Mouse (Mus musculus) lung, postnatal 36 days (tissue): Measurements from ENCODE around the gene Crip3.

Experiments
- DNase-seq: peaks from one replicate; pipeline ENCODE4 v3.0.0; 2022; ENCODE audit warnings: mixed read lengths

Gene Crip3

DNA sequence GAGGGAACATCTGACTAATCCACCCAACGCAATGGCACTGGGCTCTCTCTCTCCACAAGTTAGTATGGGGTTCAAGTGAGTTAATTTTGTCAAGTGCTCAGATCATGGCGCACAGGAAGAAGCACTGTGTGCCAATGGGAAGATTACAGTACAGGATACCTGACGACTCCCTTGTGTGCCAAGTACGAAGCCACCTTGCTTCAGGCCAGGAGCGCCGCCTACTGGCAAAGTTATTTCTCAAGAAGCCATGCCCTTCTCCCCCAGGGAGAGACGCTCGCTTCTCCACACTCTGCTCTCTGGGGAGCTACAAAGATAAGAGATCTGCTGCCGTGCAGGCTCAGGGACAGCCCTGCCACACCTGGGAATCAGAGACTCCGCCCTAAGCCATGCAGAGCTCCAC is 29.1 kb downstream of the Crip3 start:
- DNase-seq, result peak; percentile 69

DNA sequence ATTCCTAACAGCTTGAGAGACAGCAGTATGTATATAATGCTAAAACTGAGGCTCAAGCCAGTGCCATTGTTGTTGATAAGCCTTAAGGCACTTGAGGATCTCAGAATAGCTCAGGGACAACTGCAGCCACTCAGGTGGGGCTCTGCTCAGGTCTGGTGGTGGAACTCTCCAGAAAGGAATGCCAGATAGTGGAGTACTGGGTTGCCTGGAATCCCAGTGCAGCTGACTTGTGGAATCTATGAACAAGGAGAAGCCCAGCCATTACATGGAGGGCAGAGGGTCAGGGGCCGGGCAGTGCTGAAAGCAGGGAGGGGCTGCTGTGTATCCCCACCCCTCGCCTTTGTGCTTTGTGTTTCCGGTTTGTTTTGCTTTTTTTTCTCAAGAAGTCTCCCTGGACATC is 29.7 kb downstream of the Crip3 start:
- no peak for DNase-seq

DNA sequence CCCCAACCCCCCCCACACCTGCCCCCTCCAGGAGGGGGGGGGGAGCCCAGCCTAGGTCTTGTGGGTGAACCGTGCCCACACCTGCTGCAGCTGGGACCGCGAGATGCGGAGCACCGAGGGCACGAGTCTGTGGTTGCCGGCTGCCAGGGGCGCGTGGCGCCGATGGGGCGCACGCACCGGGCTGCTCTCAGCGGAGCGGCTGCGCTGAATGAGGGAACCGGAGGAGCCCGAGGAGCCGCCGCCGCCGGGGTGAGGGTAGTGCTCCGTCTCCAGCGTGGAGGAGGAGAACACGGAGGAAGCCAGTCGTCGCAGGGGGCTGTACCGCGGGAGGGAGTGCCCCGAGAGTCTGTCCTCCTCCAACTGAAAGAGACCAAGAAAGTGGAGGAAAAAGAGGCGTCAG is 31.9 kb downstream of the Crip3 start:
- no peak for DNase-seq

DNA sequence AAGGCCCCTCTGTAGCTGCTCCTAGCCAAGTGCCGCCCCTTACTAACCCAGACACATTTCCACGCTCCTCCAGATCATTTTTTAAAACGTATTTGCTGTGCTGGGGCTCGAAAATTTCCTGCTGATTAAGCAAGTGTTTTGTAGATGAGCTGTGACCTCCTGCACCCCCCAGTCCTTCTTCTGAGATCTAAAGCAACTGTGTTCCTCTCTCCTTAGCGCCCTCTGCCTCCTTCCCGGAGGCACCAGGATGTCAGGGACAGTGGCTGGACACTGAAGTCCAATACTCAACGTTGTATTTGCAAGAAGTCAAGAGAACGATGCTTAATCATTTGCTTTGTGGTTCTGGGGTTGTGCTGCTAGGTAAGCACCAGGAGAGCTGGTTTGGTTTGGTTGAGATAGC is 32.6 kb downstream of the Crip3 start:
- no peak for DNase-seq

DNA sequence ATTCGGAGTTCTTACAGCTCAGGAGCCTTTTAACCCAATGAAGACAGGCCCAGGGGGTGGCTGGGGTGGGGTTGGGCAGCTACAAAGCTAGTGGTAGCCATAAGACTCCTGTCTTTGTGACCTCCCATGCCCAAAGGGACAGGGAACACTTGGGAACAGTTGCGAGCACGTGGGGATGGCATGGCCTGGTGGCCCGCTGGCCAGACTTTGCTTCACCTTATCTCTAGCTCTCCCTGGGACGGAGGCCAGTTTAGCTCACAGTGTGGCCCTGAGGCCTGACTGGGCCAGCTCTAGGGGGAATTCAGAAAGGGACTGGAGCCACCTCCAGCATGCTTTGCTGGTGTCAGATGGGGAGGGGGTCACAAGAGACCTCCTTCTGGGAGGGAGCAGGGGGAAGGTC is 33.5 kb downstream of the Crip3 start:
- DNase-seq, result no peak

DNA sequence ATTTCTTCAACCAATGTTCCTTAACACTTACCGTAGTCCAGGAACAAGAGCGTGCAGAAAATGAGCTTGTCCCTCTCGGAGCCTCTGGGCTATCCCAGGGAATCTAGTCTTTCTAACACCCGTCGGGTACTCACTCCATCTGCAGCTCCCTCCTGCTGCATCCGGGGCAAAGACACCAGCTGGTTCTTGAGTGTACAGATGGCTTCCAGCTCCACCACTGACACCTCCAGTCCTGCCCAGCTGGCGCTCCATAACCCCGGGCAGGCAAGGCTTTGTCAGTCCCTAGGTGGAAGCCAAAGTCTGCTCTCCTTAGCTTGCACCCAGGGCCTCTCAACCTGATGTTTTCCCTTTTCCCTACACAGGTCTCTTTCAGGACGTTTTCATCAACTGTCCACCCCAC is 39.1 kb downstream of the Crip3 start:
- DNase-seq, result no peak

DNA sequence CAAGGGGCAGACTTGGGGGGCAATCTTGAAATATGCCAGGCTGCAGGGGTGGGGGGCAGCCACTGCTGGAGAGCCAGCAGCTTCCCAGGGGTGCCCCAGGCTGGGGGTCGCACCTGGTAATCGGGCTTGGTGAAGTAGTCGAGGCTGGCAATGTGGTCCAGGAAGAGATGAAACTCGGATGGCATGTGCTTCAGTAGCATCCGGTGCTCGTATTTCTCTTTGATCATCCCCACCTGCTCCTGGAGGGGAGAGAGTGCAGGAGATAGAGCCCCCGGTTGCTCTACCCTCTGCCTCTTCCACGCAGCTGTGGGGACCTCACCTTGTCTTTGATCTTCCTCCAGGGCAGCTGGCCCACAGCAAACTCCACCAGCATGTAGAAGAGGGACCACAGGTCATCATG is 47.9 kb downstream of the Crip3 start:
- DNase-seq, result no peak

DNA sequence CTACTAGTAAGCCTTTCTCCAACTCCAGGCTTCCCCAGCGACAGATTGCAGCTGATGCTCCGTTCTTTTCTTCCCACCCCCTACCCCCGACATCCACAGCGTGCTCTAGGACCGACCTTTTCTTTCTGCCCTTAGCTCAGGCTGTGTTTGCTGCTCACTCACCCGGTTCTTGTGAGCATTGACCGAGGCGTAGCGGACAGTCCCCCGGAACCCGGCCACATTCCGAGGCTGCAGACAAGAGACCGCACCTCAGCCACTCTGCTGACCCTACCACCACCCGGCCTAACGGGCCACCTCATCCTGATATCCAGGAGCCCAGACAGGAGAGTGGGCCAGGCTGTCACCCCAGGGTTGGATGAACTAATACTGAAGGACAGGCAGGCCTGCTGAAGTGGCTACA is 48.6 kb downstream of the Crip3 start:
- DNase-seq, result no peak
